Mouse (Mus musculus): ENCODE results near the gene 4933415F23Rik. TPM values are rescaled to one million over a fixed set of nuclear protein-coding genes. Genes with fewer than 3 reads are reported as not detected.

4933415F23Rik gene
- polyA plus RNA-seq, 1 experiment from 2014 or later: not detected

GRCm38 (mm10) chr1:23098451-23098850, 3.6 kb downstream of the 4933415F23Rik start:
- DNase-seq (ENCODE audit: low read depth, low spot score) (no peak), ATAC-seq (no peak)
- POLR2A ChIA-PET: no interaction called here
- H3K27me3 ChIP-seq: peaks cover 19% of the 10 kb centered on the region
- TF ChIP-seq CTCF (IDR thresholded peaks at IDR 0.05): no peak
- in situ Hi-C loops (cut with MboI; ENCODE audit: low pct_unique_long_range_greater_than_20kb): no loop called here
- CTCF ChIA-PET: no interaction called here

GRCm38 (mm10) chr1:23097996-23098395, 4.1 kb downstream of the 4933415F23Rik start:
- ChIA-PET CTCF (no interaction called here), POLR2A (no interaction called here)
- in situ Hi-C loops (cut with MboI; ENCODE audit: low pct_unique_long_range_greater_than_20kb): no loop called here
- H3K27me3 ChIP-seq: peaks cover 23% of the 10 kb centered on the region
- no peak for TF ChIP-seq CTCF (IDR thresholded peaks at IDR 0.05)
- ATAC-seq: no peak
- no peak for DNase-seq (ENCODE audit: low read depth, low spot score)

GRCm38 (mm10) chr1:23067715-23068114, 34.3 kb downstream of the 4933415F23Rik start:
- no peak for TF ChIP-seq CTCF (IDR thresholded peaks at IDR 0.05)
- POLR2A ChIA-PET: no interaction called here
- in situ Hi-C loops (cut with MboI; ENCODE audit: low pct_unique_long_range_greater_than_20kb): no loop called here
- no peak for ATAC-seq
- H3K27me3 ChIP-seq: peaks cover 66% of the 10 kb centered on the region
- CTCF ChIA-PET: no interaction called here
- no peak for DNase-seq (ENCODE audit: low read depth, low spot score)

- POLR2A ChIA-PET: no interaction called here
- CTCF ChIA-PET: interaction anchor here (1.4 kb wide), 1 partner anchor 8 kb away, joined by 4 read pairs; no protein-coding TSS in a partner anchor
- H3K27me3 ChIP-seq: peaks cover 57% of the 10 kb centered on the region
- DNase-seq (ENCODE audit: low read depth, low spot score) (no peak), ATAC-seq (no peak)
- no peak for TF ChIP-seq CTCF (IDR thresholded peaks at IDR 0.05)
- in situ Hi-C loops (cut with MboI; ENCODE audit: low pct_unique_long_range_greater_than_20kb): no loop called here
Measured at GRCm38 (mm10) chr1:23064717-23065475, 37.2 kb downstream of the 4933415F23Rik start.

GRCm38 (mm10) chr1:23063946-23064345, 38.1 kb downstream of the 4933415F23Rik start:
- in situ Hi-C loops (cut with MboI; ENCODE audit: low pct_unique_long_range_greater_than_20kb): no loop called here
- TF ChIP-seq CTCF (IDR thresholded peaks at IDR 0.05): no peak
- ChIA-PET CTCF (interaction anchor here (1.4 kb wide), 1 partner anchor 9 kb away, joined by 4 read pairs; no protein-coding TSS in a partner anchor), POLR2A (no interaction called here)
- DNase-seq (ENCODE audit: low read depth, low spot score) (no peak), ATAC-seq (no peak)
- H3K27me3 ChIP-seq: peaks cover 50% of the 10 kb centered on the region

GRCm38 (mm10) chr1:23061614-23062373, 40.3 kb downstream of the 4933415F23Rik start:
- ATAC-seq: peak; percentile 65
- peaks cover 49% of the 10 kb centered on the region for H3K27me3 ChIP-seq
- DNase-seq (ENCODE audit: low read depth, low spot score): peak; percentile 1
- CTCF ChIA-PET: interaction anchor here (1.0 to 1.3 kb wide), 2 partner anchors 8 to 28 kb away, joined by 3 read pairs; no protein-coding TSS in a partner anchor
- POLR2A ChIA-PET: no interaction called here
- peak; percentile 68 for TF ChIP-seq CTCF (IDR thresholded peaks at IDR 0.05)
- in situ Hi-C loops (cut with MboI; ENCODE audit: low pct_unique_long_range_greater_than_20kb): no loop called here

GRCm38 (mm10) chr1:23060056-23060455, 42.0 kb downstream of the 4933415F23Rik start:
- H3K27me3 ChIP-seq: peaks cover 51% of the 10 kb centered on the region
- POLR2A ChIA-PET: no interaction called here
- ATAC-seq (no peak), DNase-seq (ENCODE audit: low read depth, low spot score) (no peak)
- TF ChIP-seq CTCF (IDR thresholded peaks at IDR 0.05): no peak
- CTCF ChIA-PET: no interaction called here
- in situ Hi-C loops (cut with MboI; ENCODE audit: low pct_unique_long_range_greater_than_20kb): no loop called here

Data from Patski (cell line).